Mouse (Mus musculus): ENCODE measurements around the gene Csrp1. TPM values are rescaled to one million over a fixed set of nuclear protein-coding genes. Genes with fewer than 3 reads are reported as not detected.

Csrp1 gene
- total and polyA plus RNA-seq, 2 experiments from 2014 or later, result 145 to 840 TPM

GRCm38 (mm10) chr1:135744987-135745386, 25.1 kb downstream of the Csrp1 start:
- Histone ChIP-seq H3K9ac (replicated peaks; ENCODE audit: low read depth, low read length) (no peak overlapping the region), H3K4me1 (ENCODE audit: control insufficient read depth, insufficient read depth) (peaks cover 18% of the 10 kb centered on the region), H3K36me3 (replicated peaks; ENCODE audit: control insufficient read depth, insufficient read depth, low read length) (peaks cover 53% of the 10 kb centered on the region), H3K9me3 (replicated peaks; ENCODE audit: control insufficient read depth, low read length) (no peaks in the 10 kb centered on the region), H3K4me3 (ENCODE audit: low read depth, low read length) (no peak overlapping the region), H3K27ac (ENCODE audit: low read depth) (no peak overlapping the region), H3K4me2 (ENCODE audit: low read depth, low read length) (no peak overlapping the region), H3K27me3 (ENCODE audit: control insufficient read depth, insufficient read depth, low read length) (no peaks in the 10 kb centered on the region)
- DNase-seq (ENCODE audit: low spot score), result no peak
- WGBS, result 82% methylated on average over 7 of the region's 7 CpGs
- TF ChIP-seq CTCF (IDR thresholded peaks at IDR 0.05; ENCODE audit: low read depth), result no peak
- TF ChIP-seq EP300 (IDR thresholded peaks at IDR 0.05; ENCODE audit: low read depth), result no peak
- no peak for ATAC-seq (ENCODE audit: insufficient read depth, low read depth)

GRCm38 (mm10) chr1:135746248-135746647, 26.4 kb downstream of the Csrp1 start:
- peaks cover 65% of the 10 kb centered on the region for H3K36me3 ChIP-seq (replicated peaks; ENCODE audit: control insufficient read depth, insufficient read depth, low read length)

DNA sequence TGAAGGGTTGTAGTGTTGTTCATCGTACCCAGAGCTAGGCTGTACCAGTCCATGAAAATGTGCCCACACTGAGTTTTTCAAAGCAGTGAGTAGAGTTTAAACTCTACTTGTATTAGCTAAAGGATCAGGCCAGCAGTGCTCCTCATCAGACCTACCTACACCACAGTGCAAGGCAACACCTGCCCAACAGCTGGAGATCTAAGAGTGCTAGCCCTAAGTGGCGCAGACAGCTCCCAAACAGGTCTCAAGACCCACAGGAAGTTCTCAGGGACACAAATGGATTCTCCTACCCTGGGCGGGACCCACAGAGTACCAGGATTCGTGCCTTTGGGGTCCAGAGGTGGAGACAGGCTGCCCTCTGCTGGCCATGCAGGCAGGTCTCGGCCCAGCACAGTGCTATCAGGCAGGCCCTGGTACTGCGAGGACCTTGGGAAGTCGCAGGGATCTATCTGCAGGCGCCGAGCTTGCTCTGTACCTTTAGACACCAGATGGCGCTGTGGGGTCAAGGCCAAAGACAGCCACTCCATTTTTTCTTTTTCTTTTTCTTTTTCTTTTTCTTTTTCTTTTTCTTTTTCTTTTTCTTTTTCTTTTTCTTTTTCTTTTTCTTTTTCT, 33.0 kb downstream of the Csrp1 start:
- TF ChIP-seq EP300 (IDR thresholded peaks at IDR 0.05; ENCODE audit: low read depth), result no peak
- peak; percentile 99 for TF ChIP-seq CTCF (IDR thresholded peaks at IDR 0.05; ENCODE audit: low read depth)
- DNase-seq (ENCODE audit: low spot score) (peak; percentile 94), ATAC-seq (ENCODE audit: insufficient read depth, low read depth) (peak; percentile 97)
- H3K36me3 ChIP-seq (replicated peaks; ENCODE audit: control insufficient read depth, insufficient read depth, low read length), result peaks cover 45% of the 10 kb centered on the region
- peaks cover 8% of the 10 kb centered on the region; the same call in 1 of the 2 replicates for H3K4me1 ChIP-seq (ENCODE audit: control insufficient read depth, insufficient read depth)
- no peak overlapping the region for H3K4me2 ChIP-seq (ENCODE audit: low read depth, low read length)
- peak overlapping the region; percentile 70 for H3K27ac ChIP-seq (ENCODE audit: low read depth)
- H3K9ac ChIP-seq (replicated peaks; ENCODE audit: low read depth, low read length), result no peak overlapping the region
- no peaks in the 10 kb centered on the region for H3K27me3 ChIP-seq (ENCODE audit: control insufficient read depth, insufficient read depth, low read length)
- WGBS, result 9% methylated on average over 10 of the region's 10 CpGs
- no peaks in the 10 kb centered on the region for H3K9me3 ChIP-seq (replicated peaks; ENCODE audit: control insufficient read depth, low read length)
- no peak overlapping the region for H3K4me3 ChIP-seq (ENCODE audit: low read depth, low read length)

More at GRCm38 (mm10) chr1:135746248-135746647, 26.4 kb downstream of the Csrp1 start:
- no peak overlapping the region for H3K9ac ChIP-seq (replicated peaks; ENCODE audit: low read depth, low read length)
- H3K27me3 ChIP-seq (ENCODE audit: control insufficient read depth, insufficient read depth, low read length), result no peaks in the 10 kb centered on the region
- H3K4me2 ChIP-seq (ENCODE audit: low read depth, low read length), result no peak overlapping the region
- no peak overlapping the region for H3K27ac ChIP-seq (ENCODE audit: low read depth)
- no peak for ATAC-seq (ENCODE audit: insufficient read depth, low read depth)
- no peak for TF ChIP-seq EP300 (IDR thresholded peaks at IDR 0.05; ENCODE audit: low read depth)
- TF ChIP-seq CTCF (IDR thresholded peaks at IDR 0.05; ENCODE audit: low read depth), result no peak
- no peak overlapping the region for H3K4me3 ChIP-seq (ENCODE audit: low read depth, low read length)
- peaks cover 10% of the 10 kb centered on the region; the same call in 1 of the 2 replicates for H3K4me1 ChIP-seq (ENCODE audit: control insufficient read depth, insufficient read depth)
- DNase-seq (ENCODE audit: low spot score), result no peak
- 78% methylated on average over 4 of the region's 4 CpGs for WGBS
- no peaks in the 10 kb centered on the region for H3K9me3 ChIP-seq (replicated peaks; ENCODE audit: control insufficient read depth, low read length)

GRCm38 (mm10) chr1:135755287-135755686, 35.4 kb downstream of the Csrp1 start:
- H3K27ac ChIP-seq (ENCODE audit: low read depth), result no peak overlapping the region; the same call in 1 of the 2 replicates
- H3K4me2 ChIP-seq (ENCODE audit: low read depth, low read length), result no peak overlapping the region
- H3K9me3 ChIP-seq (replicated peaks; ENCODE audit: control insufficient read depth, low read length), result no peaks in the 10 kb centered on the region
- DNase-seq (ENCODE audit: low spot score), result no peak
- H3K27me3 ChIP-seq (ENCODE audit: control insufficient read depth, insufficient read depth, low read length), result no peaks in the 10 kb centered on the region
- no peak for TF ChIP-seq EP300 (IDR thresholded peaks at IDR 0.05; ENCODE audit: low read depth)
- no peak for TF ChIP-seq CTCF (IDR thresholded peaks at IDR 0.05; ENCODE audit: low read depth)
- 40% methylated on average over 9 of the region's 9 CpGs for WGBS
- ATAC-seq (ENCODE audit: insufficient read depth, low read depth), result peak; percentile 19; the same call in 1 of the 2 replicates
- peaks cover 8% of the 10 kb centered on the region; the same call in 1 of the 2 replicates for H3K4me1 ChIP-seq (ENCODE audit: control insufficient read depth, insufficient read depth)
- H3K36me3 ChIP-seq (replicated peaks; ENCODE audit: control insufficient read depth, insufficient read depth, low read length), result peaks cover 21% of the 10 kb centered on the region
- no peak overlapping the region for H3K9ac ChIP-seq (replicated peaks; ENCODE audit: low read depth, low read length)
- H3K4me3 ChIP-seq (ENCODE audit: low read depth, low read length), result no peak overlapping the region

GRCm38 (mm10) chr1:135755913-135756312, 36.1 kb downstream of the Csrp1 start:
- ATAC-seq (ENCODE audit: insufficient read depth, low read depth), result no peak
- H3K4me2 ChIP-seq (ENCODE audit: low read depth, low read length), result no peak overlapping the region
- no peak overlapping the region for H3K4me3 ChIP-seq (ENCODE audit: low read depth, low read length)
- H3K9ac ChIP-seq (replicated peaks; ENCODE audit: low read depth, low read length), result no peak overlapping the region
- H3K4me1 ChIP-seq (ENCODE audit: control insufficient read depth, insufficient read depth), result peaks cover 8% of the 10 kb centered on the region; the same call in 1 of the 2 replicates
- DNase-seq (ENCODE audit: low spot score), result no peak
- 82% methylated on average over 3 of the region's 3 CpGs for WGBS
- peaks cover 15% of the 10 kb centered on the region for H3K36me3 ChIP-seq (replicated peaks; ENCODE audit: control insufficient read depth, insufficient read depth, low read length)
- H3K9me3 ChIP-seq (replicated peaks; ENCODE audit: control insufficient read depth, low read length), result no peaks in the 10 kb centered on the region
- TF ChIP-seq CTCF (IDR thresholded peaks at IDR 0.05; ENCODE audit: low read depth), result no peak
- no peak for TF ChIP-seq EP300 (IDR thresholded peaks at IDR 0.05; ENCODE audit: low read depth)
- no peaks in the 10 kb centered on the region for H3K27me3 ChIP-seq (ENCODE audit: control insufficient read depth, insufficient read depth, low read length)
- no peak overlapping the region; the same call in 1 of the 2 replicates for H3K27ac ChIP-seq (ENCODE audit: low read depth)
